Mouse (Mus musculus) MEL (cell line): ENCODE data around the gene Rela. TPM values are rescaled to one million over a fixed set of nuclear protein-coding genes. Genes with fewer than 3 reads are reported as not detected.

Experiments used
- DNase-seq: peaks from one replicate; pipeline ENCODE4 v3.0.0; 2011; ENCODE audit warnings: low read depth, low spot score
- H3K27ac ChIP-seq: 2 replicates; pipeline ENCODE4 v1.5.1; 2012; ENCODE audit warnings: low read depth, mild to moderate bottlenecking, control low read depth, low read length, moderate library complexity; ENCODE audit not compliant: control insufficient read depth
- H3K27me3 ChIP-seq, 2 experiments: fragments of 150-350 bp in 1 of 2; sonication (generic) in 1 of 2; 2 replicates each; pipeline ENCODE4 v1.6.1; 2012; ENCODE audit warnings: low read length in 2 of 2, mild to moderate bottlenecking in 2 of 2, improper control_type of control experiment in 1 of 2, moderate library complexity in 1 of 2; ENCODE audit not compliant: insufficient read depth in 2 of 2, control insufficient read depth in 1 of 2
- H3K36me3 ChIP-seq, 2 experiments: 2 replicates each; pipeline ENCODE4 v1.6.1; 2012 to 2014; ENCODE audit warnings: low read length in 2 of 2, improper control_type of control experiment in 1 of 2, inconsistent platforms in 1 of 2, mild to moderate bottlenecking in 1 of 2; ENCODE audit not compliant: insufficient read depth in 2 of 2, control insufficient read depth in 1 of 2
- H3K4me1 ChIP-seq, 2 experiments: fragments of 150-350 bp in 1 of 2; sonication (generic) in 1 of 2; 2 replicates each; pipeline ENCODE4 v1.6.1; 2012; ENCODE audit warnings: low read length in 2 of 2, improper control_type of control experiment in 1 of 2, mild to moderate bottlenecking in 1 of 2; ENCODE audit not compliant: insufficient read depth in 2 of 2, control insufficient read depth in 1 of 2
- H3K4me3 ChIP-seq, 2 experiments: fragments of 150-350 bp in 1 of 2; sonication (generic) in 1 of 2; 2 replicates each; pipeline ENCODE4 v1.5.1; 2012; ENCODE audit warnings: low read depth in 2 of 2, low read length in 2 of 2, mild to moderate bottlenecking in 2 of 2, moderate library complexity in 2 of 2, control low read depth in 1 of 2, improper control_type of control experiment in 1 of 2; ENCODE audit not compliant: control insufficient read depth in 1 of 2, insufficient read depth in 1 of 2
- H3K79me2 ChIP-seq: 2 replicates; pipeline ENCODE4 v1.6.1; 2012; ENCODE audit warnings: mild to moderate bottlenecking, low read length, moderate library complexity; ENCODE audit not compliant: control insufficient read depth, poor library complexity, insufficient read depth
- H3K9ac ChIP-seq: 2 replicates; pipeline ENCODE4 v1.6.1; 2012; ENCODE audit warnings: low read depth, mild to moderate bottlenecking, control low read depth, low read length, moderate library complexity; ENCODE audit not compliant: control insufficient read depth, poor library complexity, severe bottlenecking
- H3K9me3 ChIP-seq: fragments of 150-350 bp; sonication (generic); replicated peaks from 2 replicates; pipeline ENCODE4 v1.6.1; 2012; ENCODE audit warnings: mild to moderate bottlenecking, low read length, improper control_type of control experiment, moderate library complexity; ENCODE audit not compliant: insufficient read depth
- CHD1 ChIP-seq: IDR thresholded peaks from 2 replicates; pipeline ENCODE4 v1.6.1; 2012; ENCODE audit warnings: low read depth, mild to moderate bottlenecking, inconsistent platforms, low read length, improper control_type of control experiment
- CHD2 ChIP-seq: IDR thresholded peaks from 2 replicates; pipeline ENCODE4 v1.6.1; 2011; ENCODE audit warnings: low read length, improper control_type of control experiment
- CTCF ChIP-seq, 3 experiments: IDR thresholded peaks in 2 of 3; conservative IDR thresholded peaks in 1 of 3; 2 replicates each; pipeline ENCODE4 v1.5.1; 2011 to 2012; ENCODE audit warnings: low read length in 3 of 3, low read depth in 2 of 3, mild to moderate bottlenecking in 2 of 3, improper control_type of control experiment in 1 of 3, inconsistent platforms in 1 of 3, mixed read lengths in 1 of 3, moderate library complexity in 1 of 3; ENCODE audit not compliant: control insufficient read depth in 1 of 3, insufficient read depth in 1 of 3, poor library complexity in 1 of 3, severe bottlenecking in 1 of 3
- EP300 ChIP-seq, 2 experiments: IDR thresholded peaks; 2 replicates each; pipeline ENCODE4 v1.6.1; 2011; ENCODE audit warnings: improper control_type of control experiment in 2 of 2, low read length in 2 of 2, low read depth in 1 of 2, mild to moderate bottlenecking in 1 of 2
- KAT2A ChIP-seq: conservative IDR thresholded peaks from 2 replicates; pipeline ENCODE4 v1.6.1; 2012; ENCODE audit warnings: low read depth, low read length, improper control_type of control experiment, inconsistent platforms
- MAFK ChIP-seq: IDR thresholded peaks from 2 replicates; pipeline ENCODE4 v1.6.1; 2011; ENCODE audit warnings: low read depth, mild to moderate bottlenecking, low read length, improper control_type of control experiment, borderline replicate concordance
- MAZ ChIP-seq: IDR thresholded peaks from 2 replicates; pipeline ENCODE4 v1.6.1; 2012; ENCODE audit warnings: low read depth, mild to moderate bottlenecking, inconsistent platforms, low read length, improper control_type of control experiment
- MEF2A ChIP-seq: IDR thresholded peaks from 2 replicates; pipeline ENCODE4 v1.6.1; 2014; ENCODE audit warnings: low read depth, mild to moderate bottlenecking, inconsistent platforms, low read length, improper control_type of control experiment; ENCODE audit not compliant: poor library complexity, insufficient replicate concordance, severe bottlenecking; ENCODE audit errors: extremely low read depth
- MYB ChIP-seq: IDR thresholded peaks from 2 replicates; pipeline ENCODE4 v1.6.1; 2011; ENCODE audit warnings: mild to moderate bottlenecking, low read depth, low read length, improper control_type of control experiment
- NRF1 ChIP-seq: IDR thresholded peaks from 2 replicates; pipeline ENCODE4 v1.6.1; 2014; ENCODE audit warnings: low read depth, mild to moderate bottlenecking, inconsistent platforms, low read length, improper control_type of control experiment, moderate library complexity; ENCODE audit not compliant: poor library complexity, insufficient read depth, severe bottlenecking
- POLR2A ChIP-seq, 2 experiments: IDR thresholded peaks; 2 replicates each; pipeline ENCODE4 v1.6.1; 2011 to 2012; ENCODE audit warnings: low read length in 2 of 2, mild to moderate bottlenecking in 2 of 2, control low read depth in 1 of 2, improper control_type of control experiment in 1 of 2, low read depth in 1 of 2, moderate library complexity in 1 of 2; ENCODE audit not compliant: control insufficient read depth in 1 of 2, insufficient read depth in 1 of 2, poor library complexity in 1 of 2
- POLR2AphosphoS2 ChIP-seq: IDR thresholded peaks from 2 replicates; pipeline ENCODE4 v1.6.1; 2011; ENCODE audit warnings: low read length, improper control_type of control experiment
- POLR2AphosphoS5 ChIP-seq: IDR thresholded peaks from 2 replicates; pipeline ENCODE4 v1.6.1; 2012; ENCODE audit warnings: low read depth, borderline replicate concordance, mild to moderate bottlenecking, inconsistent platforms, low read length, moderate library complexity, mixed read lengths
- RAD21 ChIP-seq: IDR thresholded peaks from 2 replicates; pipeline ENCODE4 v1.6.1; 2011; ENCODE audit warnings: mild to moderate bottlenecking, low read depth, low read length, improper control_type of control experiment
- RCOR1 ChIP-seq: IDR thresholded peaks from 2 replicates; pipeline ENCODE4 v1.6.1; 2012; ENCODE audit warnings: low read depth, mild to moderate bottlenecking, inconsistent platforms, low read length, improper control_type of control experiment
- TAL1 ChIP-seq: IDR thresholded peaks from 2 replicates; pipeline ENCODE4 v1.6.1; 2012; ENCODE audit warnings: mild to moderate bottlenecking, inconsistent platforms, low read length, moderate library complexity, mixed read lengths
- TBP ChIP-seq: IDR thresholded peaks from 2 replicates; pipeline ENCODE4 v1.8.0; 2011; ENCODE audit warnings: low read depth, low read length, improper control_type of control experiment
- UBTF ChIP-seq: IDR thresholded peaks from 2 replicates; pipeline ENCODE4 v1.6.1; 2012; ENCODE audit warnings: low read depth, mild to moderate bottlenecking, inconsistent platforms, low read length, improper control_type of control experiment, moderate library complexity, borderline replicate concordance; ENCODE audit not compliant: insufficient read depth
- USF2 ChIP-seq, 2 experiments: IDR thresholded peaks; 2 replicates each; pipeline ENCODE4 v1.6.1; 2011 to 2012; ENCODE audit warnings: improper control_type of control experiment in 2 of 2, low read length in 2 of 2, borderline replicate concordance in 1 of 2, inconsistent platforms in 1 of 2, low read depth in 1 of 2, mild to moderate bottlenecking in 1 of 2; ENCODE audit not compliant: insufficient read depth in 1 of 2
- ZMIZ1 ChIP-seq: IDR thresholded peaks from 2 replicates; pipeline ENCODE4 v1.6.1; 2012; ENCODE audit warnings: low read depth, mild to moderate bottlenecking, inconsistent platforms, low read length, improper control_type of control experiment, moderate library complexity
- polyA plus RNA-seq, 2 experiments: library from polyadenylated mRNA; stranded (reverse) in 1 of 2; unstranded in 1 of 2; fragments of >175 nt in 1 of 2; fragments of >200 nt in 1 of 2; gene quantifications; 2 replicates each; pipeline versions ENCODE4 v1.2.1 to v1.2.4; 2012; ENCODE audit warnings: low replicate concordance in 2 of 2, low read depth in 1 of 2; ENCODE audit not compliant: insufficient read length in 2 of 2, insufficient read depth in 1 of 2, missing spikeins in 1 of 2
- total RNA-seq: library from RNA; depleted of rRNA; stranded (reverse); fragments of 300-350 nt; gene quantifications from 2 replicates; pipeline ENCODE4 v1.2.3, GENCODE M21; 2012

Rela gene
- total and polyA plus RNA-seq, 3 experiments: 16.4 to 61.7 TPM; not detected in 1

- TF ChIP-seq TAL1: no peak
- no peak for TF ChIP-seq EP300 (IDR thresholded peaks at IDR 0.05; ENCODE audit: low read depth in 1 of 2, low read length in 2 of 2)
- no peak for TF ChIP-seq CHD1
- TF ChIP-seq USF2 (IDR thresholded peaks at IDR 0.05; ENCODE audit: borderline replicate concordance in 1 of 2, insufficient read depth in 1 of 2, low read depth in 1 of 2, low read length in 2 of 2): no peak
- no peak for TF ChIP-seq MAZ
- TF ChIP-seq CHD2: no peak
- TF ChIP-seq KAT2A: no peak
- no peak for TF ChIP-seq POLR2AphosphoS2
- no peak for TF ChIP-seq RCOR1
- TF ChIP-seq POLR2AphosphoS5: no peak
- no peak for TF ChIP-seq UBTF
- no peak for TF ChIP-seq TBP
- TF ChIP-seq MYB: no peak
- no peak for TF ChIP-seq RAD21
- no peak for TF ChIP-seq MEF2A
- no peak for TF ChIP-seq NRF1
- no peak for TF ChIP-seq CTCF (IDR thresholded peaks at IDR 0.05 in 2 of 3, conservative IDR thresholded peaks at IDR 0.05 in 1 of 3; ENCODE audit: control insufficient read depth in 1 of 3, insufficient read depth in 1 of 3, low read depth in 2 of 3, low read length in 3 of 3, poor library complexity in 1 of 3, severe bottlenecking in 1 of 3)
- no peak for TF ChIP-seq MAFK
Measured at GRCm38 (mm10) chr19:5641021-5641420, 3.7 kb downstream of the Rela start.

GRCm38 (mm10) chr19:5641641-5642040, 4.4 kb downstream of the Rela start:
- peaks cover 0 to 9% of the 10 kb centered on the region in 2 experiments; a peak in 2 of 4 replicates for H3K4me1 ChIP-seq
- H3K27ac ChIP-seq: no peak overlapping the region
- no peaks in the 10 kb centered on the region for H3K9me3 ChIP-seq
- H3K36me3 ChIP-seq: peaks cover 5 to 7% of the 10 kb centered on the region in 2 experiments
- H3K4me3 ChIP-seq: no peak overlapping the region
- no peak for DNase-seq
- H3K27me3 ChIP-seq: no peaks in the 10 kb centered on the region
- peaks cover 16% of the 10 kb centered on the region for H3K79me2 ChIP-seq
- H3K9ac ChIP-seq: no peak overlapping the region
- TF ChIP-seq MAFK: no peak
- TF ChIP-seq POLR2A (IDR thresholded peaks at IDR 0.05; ENCODE audit: control insufficient read depth in 1 of 2, insufficient read depth in 1 of 2, low read depth in 1 of 2, low read length in 2 of 2, poor library complexity in 1 of 2): no peak
- TF ChIP-seq CHD1: no peak
- no peak for TF ChIP-seq ZMIZ1

More at GRCm38 (mm10) chr19:5641021-5641420, 3.7 kb downstream of the Rela start:
- Histone ChIP-seq H3K9ac (no peak overlapping the region), H3K4me1 (peaks cover 0 to 12% of the 10 kb centered on the region in 2 experiments; a peak in 3 of 4 replicates), H3K9me3 (no peaks in the 10 kb centered on the region), H3K27me3 (no peaks in the 10 kb centered on the region), H3K4me3 (no peak overlapping the region), H3K79me2 (peaks cover 16% of the 10 kb centered on the region), H3K36me3 (peaks cover 7 to 8% of the 10 kb centered on the region in 2 experiments), H3K27ac (no peak overlapping the region)
- no peak for DNase-seq
